Mouse (Mus musculus) lung, postnatal 14 days (tissue): ENCODE measurements at regions not wholly inside any gene's neighbourhood (a gene's known extent, or its start where the extent isn't known, plus 50 kb on each side); places are given as distances from the start of the nearest gene placed in this dataset.
A peak's percentile ranks its signal among the peaks of the same experiment; 100 is the strongest.

Source experiments
- DNase-seq: peaks from one replicate; pipeline ENCODE4 v3.0.0; 2021

DNA sequence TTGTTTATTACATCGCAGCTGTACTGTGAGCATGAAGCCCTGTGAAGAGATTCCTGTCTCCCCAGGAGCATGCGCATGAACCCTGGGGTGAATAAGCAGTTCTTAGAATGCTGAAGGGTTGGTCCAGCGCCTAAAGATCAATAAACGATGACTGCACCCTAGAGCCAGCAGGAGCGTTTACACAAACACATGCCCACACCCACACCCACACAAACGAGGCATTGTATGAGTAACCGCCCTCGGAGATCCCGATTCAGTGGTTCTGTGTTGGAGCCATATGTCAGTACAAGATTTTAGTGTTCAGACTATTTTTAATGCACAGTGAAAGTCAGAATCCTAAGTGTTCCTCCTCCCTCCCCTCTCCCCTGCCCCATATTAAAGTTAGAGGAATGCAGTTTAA, 57.3 kb downstream of the Edn1 start:
- DNase-seq: no peak

DNA sequence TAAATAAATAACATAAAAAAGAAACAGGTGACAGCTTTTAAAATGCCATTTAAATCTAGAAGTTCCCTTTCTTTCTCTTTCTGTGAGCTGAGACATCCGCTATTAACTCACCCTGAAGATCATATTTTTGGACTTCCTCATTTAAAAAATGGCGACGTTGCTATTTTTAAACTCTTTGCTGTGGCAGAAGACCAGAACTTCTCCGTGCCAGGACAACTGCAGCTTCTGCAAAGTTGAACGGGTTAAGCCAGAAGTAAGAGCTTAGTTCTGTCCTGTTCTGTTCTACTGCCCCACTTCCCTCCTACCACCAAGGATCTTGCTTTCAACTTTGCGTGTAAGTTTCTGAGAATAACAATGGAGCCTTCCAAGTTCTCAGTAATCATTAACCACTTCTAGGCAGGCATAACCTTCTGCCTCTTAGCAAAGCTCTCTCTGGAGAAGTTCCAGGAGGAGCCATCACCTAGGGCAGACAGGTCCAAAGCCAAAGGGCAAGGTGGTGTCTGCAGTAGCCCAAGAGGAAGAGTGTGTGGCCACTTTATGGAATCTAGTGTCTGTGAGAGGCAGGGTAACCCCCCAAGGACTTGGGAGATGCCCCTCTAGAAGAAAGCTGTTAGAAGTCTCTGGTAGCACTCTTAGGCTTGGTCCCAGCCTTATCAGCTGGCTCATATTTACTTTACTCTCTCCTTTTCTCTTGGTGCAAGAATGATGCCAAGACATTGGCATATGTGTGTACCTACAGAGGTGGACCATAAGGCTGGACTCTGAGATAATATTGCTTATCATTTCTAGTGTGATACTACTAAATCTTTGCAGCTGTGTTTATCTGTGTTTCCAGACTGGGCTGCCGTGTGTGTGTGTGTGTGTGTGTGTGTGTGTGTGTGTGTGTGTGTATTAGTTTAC, 66.6 kb downstream of the Edn1 start:
- DNase-seq: peak; percentile 6

DNA sequence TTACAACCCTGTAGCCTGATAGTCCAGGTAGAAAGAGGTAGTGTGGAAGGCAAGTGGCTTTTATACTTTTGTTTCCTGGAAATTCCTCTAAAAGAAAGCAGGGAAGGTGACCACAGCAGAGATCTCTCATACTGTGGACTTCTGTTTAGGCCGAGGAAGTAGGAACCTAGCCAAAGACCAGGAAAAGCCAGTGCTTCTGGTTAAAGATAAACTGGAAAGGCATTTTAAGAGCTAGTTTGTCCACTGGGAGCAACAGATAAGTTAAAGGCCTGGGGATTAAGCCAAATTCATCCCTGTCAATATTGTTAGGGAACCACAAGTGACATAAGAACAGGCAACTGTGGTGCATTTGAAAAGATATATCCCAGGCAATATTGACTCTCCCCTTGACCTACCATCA, 68.5 kb downstream of the Edn1 start:
- DNase-seq: no peak

DNA sequence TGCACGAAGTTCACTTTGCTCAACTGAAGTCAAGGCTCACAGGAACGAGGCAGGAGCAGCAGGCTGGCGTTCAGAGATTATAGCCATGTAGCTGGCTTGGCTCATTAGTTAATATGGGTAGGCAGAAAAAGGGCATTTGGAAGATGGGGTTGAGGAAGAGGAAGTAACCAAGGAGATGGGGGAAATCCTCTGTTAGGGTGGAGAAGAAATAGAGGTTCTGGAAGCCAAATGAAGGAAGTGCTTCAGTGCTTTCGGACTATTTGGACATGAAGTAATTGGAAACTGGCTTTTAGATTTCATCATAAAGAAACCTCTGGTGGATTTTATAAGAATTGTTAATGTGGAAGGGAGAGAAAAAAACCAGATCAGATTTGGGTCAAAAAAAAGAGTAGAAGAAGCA, 70.9 kb downstream of the Edn1 start:
- no peak for DNase-seq

DNA sequence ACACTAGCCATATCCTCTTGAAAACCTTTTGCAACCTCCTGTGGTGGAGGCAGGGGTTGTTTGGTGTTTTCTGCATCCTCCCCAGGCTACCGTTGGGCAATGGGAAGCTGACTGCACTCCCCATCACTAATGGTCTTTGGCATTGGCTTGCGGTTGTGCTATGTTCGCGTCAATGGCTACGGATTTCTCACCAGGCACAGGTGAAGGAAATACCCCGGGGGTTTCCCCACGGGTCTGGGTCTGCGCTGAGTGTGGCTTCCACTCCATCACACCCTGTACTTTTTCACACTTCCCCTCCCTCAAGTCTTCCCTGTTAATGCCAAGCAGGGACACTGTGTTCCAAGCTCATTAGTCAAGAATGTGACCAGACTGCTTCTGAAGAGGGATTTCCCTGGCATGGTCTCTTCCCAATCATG, 72.9 kb downstream of the Edn1 start:
- DNase-seq: no peak

DNA sequence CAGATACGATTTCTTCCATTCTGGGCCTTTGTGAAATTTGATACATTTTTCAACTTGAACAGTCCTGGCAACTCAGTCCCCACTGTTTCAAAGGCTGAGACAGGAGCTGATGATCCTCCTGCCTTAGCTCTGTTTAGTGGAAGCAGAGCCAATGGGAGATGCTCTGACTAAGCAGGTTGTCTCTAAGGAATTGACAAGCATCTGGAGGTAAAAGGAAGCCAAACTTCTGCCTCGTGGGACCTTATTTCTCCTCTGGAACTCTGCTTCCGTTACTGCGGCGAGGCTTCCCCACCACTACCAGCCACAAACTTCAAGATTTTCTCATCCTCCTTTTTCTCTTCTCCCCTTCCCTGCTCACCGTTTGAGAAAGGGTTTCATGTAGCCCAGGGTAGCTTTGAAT, 78.4 kb downstream of the Edn1 start:
- no peak for DNase-seq

DNA sequence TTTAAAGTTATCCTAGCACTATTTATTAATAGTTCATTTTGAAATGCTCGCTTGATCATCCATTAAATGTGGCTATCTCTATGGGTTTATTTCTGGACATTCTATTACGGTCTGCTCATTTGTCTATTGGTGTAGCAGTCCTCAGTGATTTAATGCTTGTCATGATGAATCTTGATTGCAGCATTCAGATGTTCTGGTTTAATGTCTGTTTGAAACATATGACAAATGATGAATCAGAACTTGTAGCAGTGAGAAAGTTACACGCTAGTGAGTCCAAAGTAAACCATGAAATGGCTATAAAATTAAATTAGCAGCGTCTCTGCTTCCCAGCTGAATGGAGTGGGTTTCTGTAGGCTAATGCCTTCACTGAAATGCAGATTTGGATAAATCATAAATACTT, 81.8 kb downstream of the Edn1 start:
- no peak for DNase-seq

DNA sequence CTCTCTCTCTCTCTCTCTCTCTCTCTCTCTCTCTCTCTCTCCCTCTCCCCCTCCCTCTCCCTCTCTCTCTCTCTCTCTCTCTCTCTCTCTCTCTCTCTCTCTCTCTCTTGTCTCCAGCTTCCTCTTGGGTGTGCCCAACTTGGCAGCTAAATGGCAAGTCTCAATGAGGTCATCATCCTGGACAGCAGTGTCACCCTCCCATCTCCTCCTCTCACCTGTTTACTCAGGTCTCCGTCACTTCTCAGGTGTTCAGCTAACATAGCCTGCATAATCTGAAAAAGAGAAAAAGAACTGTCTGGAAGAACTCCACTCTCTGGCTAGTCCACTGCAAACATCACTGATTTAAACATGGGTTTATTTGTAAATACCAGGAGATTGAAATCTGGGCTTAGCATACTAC, 89.1 kb downstream of the Edn1 start:
- DNase-seq: no peak

DNA sequence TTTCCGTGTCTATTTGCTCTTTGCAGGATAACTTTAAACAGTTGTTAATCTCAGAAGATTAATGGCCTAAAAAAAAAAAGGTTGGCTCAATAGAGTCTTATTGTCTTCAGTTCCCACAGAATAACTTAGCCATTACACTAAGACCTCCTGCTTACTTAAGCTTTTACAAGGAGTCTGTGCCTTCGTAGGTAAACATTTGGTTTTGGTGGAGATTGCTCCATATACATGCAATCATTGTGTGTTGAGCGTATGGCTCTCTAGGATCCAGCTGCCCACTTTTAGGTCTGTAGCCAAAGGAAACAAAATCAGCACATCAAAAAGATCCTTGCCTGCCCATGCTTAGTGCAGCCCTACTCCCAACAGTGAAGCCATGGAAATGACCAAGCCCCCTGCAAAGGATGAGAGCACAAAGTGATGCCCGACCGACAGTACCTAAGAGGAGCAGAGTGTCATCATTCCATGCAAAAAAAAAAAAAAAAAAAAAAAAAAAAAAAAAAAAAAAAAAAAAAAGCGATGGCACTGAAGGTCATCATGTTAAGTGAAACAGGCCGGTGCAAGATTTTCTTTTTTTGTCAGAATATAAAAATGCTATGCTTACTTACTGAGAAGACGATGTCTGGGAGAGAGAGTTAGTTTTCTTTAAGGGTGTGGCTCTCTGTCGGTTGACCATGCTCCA, 90.2 kb downstream of the Edn1 start:
- DNase-seq: no peak

DNA sequence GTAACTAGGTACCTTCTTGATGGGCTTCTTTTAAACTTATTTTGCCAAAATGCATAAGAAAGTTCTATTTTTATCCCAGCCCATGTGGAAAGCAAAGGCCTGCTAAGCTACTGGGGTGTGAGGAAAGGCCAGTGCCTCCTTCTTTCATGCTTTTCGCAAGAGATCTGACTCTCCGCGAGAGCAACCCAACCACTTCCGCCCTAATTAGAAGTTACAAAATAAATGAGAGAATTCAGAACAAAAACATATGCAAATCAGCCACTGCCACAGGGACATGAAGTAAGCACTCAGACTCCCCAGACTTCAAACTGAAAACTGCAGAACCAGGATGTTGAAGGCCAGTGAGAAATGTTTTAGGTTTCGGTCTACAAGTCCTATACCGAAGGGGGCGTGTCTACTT, 91.4 kb downstream of the Edn1 start:
- DNase-seq: no peak

DNA sequence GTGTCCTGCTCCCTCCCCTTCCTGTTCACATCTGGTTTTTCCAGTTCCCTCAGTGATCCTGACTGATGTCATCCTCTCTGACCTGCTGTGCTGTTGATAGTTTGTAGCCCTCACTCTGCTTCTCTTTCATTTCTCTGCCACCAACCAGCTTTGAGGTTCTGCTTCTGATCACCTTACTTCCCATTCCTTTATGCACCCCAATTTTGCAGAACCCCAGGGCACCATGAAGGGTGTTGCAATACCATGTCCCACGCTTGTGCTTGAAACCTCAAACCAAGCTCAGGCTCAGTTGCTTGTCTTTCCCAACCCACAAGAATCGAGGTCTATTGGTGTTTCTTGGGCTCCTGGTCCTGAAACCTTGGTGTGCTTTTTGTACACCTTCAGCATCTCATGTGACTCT, 93.3 kb downstream of the Edn1 start:
- DNase-seq: no peak

DNA sequence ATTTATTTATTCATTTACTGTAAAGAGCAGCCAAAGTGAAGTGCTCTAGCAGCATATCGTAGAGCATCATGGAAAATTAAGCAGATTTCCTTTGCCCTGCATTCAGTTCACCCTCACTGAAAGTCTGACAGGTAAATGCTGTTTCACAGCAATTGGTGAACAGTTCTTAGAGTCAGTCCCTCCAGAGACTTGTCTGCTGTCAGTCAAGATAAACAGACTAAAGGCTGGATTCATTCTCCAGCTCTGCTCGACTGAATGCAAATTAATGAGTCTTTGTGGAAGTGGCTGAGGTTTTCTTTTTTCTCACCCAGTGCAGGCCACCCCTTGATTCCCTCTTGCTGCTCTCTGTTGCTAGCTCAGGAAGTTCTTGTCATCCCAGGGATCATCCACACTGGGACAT, 100.2 kb downstream of the Edn1 start:
- DNase-seq: no peak

DNA sequence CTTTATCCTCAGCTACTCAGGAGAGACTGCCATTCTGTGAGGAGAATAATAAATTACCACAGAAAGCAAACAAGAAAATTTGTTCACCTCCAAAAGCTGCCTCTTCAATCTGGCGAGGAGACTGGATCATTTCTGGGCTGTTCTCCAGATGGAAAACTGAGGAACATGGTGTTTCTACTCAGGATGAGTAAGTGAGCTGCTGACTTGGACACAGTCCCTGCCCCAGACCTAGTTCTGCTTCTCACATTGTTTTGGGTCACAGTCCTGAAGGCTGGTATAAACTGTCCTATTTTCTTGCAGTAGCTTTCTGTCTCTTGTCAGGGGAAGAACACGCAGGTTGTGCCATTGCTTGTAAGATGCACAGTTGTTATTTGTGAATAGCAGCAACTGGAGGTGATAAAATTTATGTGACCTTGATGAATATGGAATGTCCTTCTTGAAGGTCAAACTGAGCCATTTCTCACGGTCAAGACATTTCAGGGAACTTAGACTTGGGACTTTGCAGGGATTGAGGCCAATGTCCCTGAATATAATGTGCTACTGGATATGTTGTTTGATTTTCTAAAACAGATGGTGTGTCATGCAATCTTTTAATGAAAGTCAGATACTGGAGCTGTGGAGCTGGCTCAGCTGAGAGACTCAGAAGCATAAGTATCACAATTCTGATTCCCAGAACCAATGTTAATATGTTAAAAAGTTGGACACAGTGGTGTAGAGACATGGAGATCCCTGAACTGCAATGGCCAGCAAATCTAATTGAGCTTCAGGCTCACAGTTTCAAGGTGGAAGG, 102.2 kb downstream of the Edn1 start:
- DNase-seq: peak; percentile 51

DNA sequence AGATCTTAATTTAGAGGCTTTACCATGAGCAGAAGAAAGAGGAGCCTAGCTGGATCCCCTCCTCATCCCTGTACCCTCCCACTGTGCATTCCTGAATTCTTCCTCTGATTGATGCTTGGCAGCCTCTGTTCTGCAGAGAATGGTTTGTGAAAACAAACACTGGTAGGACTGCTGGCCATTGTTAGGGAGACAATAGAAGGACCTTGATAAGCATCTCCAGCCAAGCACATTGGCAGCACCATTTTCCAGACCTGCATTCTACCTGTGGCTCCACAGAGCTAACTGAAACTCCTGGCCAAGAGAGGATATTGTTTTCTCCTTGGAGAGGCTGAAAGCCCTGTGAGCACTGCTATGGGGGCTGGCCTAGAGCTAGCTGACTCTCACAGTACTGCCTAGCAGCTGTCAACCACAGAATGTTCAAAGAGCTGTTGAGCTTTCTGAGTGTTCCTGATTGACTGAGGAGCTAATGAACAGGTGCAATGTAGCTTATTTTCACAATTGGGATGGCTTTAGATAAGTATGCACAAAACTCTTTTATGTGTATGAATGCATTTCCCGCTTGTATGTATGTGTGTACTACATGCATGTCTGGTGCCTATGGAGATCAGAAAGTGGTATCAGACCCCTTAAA, 111.5 kb downstream of the Edn1 start:
- DNase-seq: no peak

DNA sequence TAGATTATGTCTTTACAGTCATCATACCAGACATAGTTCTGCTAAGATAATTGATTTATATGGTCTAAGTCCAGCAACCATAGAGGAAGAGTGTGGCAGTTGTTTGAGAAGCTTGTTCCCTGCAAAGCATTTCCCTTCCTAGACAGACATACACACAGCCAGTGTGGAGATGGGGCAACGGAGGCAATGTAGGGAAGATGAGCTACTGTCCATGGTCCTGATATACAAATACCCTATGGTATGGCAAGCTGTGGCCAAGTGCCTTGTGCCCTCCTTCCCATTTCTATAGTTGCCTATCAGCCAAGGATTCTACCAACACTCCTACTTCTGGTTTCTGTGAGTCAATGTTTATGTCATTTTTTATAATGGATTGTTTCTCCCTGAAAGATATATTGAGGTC, 145.6 kb downstream of the Edn1 start:
- no peak for DNase-seq

DNA sequence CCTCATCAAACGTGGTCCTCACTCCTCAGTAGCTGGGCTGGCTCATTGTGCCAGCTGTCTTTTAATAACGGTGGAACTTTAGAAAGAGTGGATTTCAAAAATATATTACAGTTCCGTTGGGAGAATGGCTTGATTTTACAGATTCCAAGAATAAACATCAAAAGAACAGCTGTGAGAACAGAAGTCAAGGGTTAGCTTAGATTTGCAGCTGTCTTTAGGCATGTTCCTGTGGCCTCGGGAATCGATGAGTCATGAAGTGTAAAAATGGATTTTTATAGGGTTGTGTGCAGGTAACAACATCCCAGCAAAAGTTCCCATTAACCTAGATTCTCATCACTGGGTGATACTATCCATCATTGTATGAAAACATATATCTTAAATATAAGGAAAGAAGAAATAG, 152.4 kb downstream of the Edn1 start:
- DNase-seq: no peak

DNA sequence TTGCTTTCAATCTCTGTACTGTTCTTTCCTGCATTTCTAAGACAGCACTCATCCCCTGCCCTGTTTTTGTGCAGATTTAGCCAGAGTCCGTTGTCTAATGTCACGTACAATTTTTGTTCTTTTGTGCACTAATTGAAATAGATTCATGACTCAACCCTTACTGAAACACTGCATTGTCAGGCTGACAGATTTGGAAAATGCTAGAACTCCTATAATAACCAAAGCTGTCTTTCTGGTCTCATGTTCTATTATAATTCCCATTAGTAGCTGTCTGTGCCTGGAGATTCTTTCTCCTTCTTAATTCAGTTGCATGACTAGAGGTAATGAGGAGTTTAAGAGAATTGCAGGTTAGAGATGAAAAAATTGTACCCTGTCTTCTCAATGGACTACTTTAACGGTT, 158.6 kb downstream of the Edn1 start:
- no peak for DNase-seq

DNA sequence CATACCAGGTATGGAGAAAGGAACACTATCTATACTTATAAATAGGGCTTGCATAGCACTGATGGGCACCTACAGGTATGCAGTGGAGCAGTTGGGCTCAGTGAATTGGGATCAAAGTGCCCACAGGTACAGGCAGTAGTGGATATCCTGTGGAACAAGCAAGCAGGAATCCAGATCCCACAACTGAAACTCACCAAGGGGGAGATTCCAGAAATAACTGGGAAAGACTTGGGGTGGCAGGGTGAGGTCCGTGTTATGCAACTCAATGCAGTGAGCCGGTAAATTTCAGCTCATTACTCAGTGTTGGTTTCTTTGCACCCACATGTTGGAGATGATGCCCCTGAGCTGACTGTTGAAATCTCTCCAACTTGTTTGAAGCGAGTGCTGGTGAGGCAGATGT, 177.5 kb downstream of the Edn1 start:
- DNase-seq: no peak

DNA sequence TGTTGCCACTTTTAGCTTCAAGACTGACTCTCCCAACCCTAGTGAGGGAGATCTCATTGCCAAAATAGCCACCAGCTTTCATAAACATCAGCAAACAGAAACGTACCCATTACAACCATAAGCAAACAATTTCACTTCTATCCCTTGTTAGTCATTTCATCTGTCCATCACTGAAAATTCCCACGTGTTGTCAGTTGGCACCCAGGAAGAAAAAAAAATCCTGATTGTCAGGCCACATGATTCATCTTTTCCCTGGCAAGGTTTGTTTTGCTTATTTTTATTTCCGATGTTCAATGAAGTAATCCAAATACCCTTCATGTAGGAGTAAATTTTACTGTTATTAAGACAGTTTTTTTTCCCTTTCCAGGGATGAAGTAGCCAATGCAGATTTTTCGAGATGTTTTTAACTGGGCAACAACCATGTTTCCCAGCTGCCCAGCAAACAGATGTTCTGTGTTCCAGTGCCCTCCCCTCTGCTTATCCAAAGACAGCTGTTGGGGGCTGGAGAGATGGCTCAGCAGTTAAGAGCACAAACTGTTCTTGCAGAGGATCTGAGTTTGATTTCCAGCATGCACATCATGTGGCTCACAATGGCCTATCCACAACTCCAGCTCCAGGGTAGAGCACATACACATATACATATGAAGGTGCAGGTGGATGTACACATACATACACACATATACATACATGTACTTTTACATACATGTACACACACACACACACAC, 189.3 kb upstream of the Phactr1 start:
- peak; percentile 9 for DNase-seq

DNA sequence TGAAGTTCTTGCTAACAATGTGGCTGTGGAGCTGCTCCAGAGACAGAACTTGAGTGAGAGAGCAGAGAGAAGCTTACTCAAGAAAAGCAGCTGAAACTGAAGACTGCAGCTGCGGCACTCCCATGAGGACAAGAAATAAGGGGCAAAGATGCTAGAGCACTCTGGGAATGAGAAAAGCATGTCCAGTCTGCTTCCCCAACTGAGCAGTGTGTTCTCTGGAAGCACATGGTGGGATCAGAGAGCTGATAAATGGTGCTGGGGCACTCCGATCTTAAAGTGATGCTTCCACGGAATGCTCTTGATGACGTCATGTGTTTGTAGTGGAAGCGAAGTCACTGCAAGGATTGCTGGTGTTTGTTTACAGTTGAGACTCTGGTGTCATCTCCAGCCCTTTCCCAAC, 186.1 kb upstream of the Phactr1 start:
- peak; percentile 3 for DNase-seq

DNA sequence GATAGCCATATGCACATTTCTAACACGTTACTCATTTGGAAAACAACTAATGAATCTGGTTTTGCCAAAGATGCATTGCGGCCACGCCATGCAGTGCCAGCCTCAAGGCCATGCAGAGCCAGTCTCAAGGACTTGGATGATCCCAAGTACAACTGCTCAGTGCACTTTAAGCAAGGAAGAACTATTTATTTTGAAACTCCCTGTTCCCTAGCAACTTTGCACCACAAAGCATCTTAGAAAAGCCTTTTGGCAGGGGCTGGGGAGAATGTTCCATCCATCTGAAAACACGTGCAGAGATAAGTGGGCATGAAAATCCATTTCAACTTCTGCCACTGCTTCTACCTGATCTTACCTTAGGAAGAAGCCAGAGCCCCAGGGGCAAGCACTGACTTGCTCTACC, 182.1 kb upstream of the Phactr1 start:
- peak; percentile 8 for DNase-seq

DNA sequence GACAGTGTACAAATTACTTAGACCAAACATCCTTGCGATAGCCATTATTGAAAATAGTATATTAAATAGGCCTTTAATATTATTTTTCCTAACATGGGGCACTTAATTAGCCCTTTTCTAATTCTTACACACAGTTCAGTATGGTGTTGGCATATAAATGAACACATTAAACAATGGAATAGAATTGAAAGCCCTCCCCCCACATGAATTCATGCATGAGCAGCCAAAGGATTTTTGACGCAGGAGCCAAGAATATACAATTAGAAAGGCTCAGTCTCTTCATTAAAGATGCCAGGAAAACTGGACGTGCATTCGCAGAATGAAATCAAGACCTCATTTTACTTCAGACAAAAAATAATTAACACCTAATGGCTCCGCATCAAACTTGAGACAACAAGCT, 172.9 kb upstream of the Phactr1 start:
- DNase-seq: no peak

DNA sequence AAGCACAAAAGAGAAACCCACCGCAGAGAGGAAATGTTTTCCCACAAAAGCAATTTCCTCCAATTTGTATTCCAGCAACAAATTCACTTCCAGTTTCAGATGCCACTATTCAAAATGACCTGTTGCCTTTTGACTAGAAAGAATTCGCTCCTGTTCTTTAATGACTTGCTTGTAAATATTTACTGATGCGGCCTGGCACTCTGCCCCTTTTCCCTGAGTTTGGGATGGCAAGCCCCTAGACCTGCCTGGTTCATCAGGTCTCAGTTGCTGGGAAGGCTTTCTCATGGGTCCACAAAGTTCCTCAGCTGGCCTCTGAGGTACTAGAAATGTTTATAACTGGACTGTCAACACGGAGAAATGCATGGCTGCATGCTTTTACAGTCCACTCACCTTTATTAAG, 161.7 kb upstream of the Phactr1 start:
- DNase-seq: peak; percentile 64
